Comparison of ENCODE assay signal across 8 mouse cellular contexts in the genomic region with DNA sequence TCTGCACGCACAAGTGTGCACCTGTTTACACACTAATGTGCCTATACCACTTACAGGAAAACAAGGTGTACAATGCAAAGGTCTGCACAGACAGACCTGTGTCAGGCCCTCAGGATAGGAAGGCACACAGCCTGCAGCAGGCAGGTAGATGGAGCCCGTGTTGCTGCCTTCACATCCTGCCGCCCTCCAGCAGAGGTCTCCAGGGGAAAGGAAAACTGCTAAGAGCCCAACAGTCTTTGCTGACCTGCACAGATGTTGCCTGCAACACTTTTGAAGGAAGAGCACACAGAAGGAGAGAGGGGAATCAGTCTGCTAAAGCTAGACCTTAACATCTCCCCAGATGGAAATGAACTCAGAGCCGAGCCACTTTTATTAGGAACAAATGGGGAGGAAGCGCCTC. TPM values are rescaled to one million over a fixed set of nuclear protein-coding genes. Genes with fewer than 3 reads are reported as not detected.
DNase-seq lines count a peak whose midpoint lies in the region; ATAC-seq and TF ChIP-seq lines count a peak whose summit lies in the region.

No protein-coding gene starts in this region.

- no peaks in the 10 kb centered on the region for H3K36me3 ChIP-seq in heart, embryonic 15.5 days
- H3K36me3 ChIP-seq in heart, embryonic 11.5 days (ENCODE audit: control insufficient read depth, insufficient read depth, low read length) = no peaks in the 10 kb centered on the region
- peaks cover 0 to 13% of the 10 kb centered on the region in 2 experiments; a peak in 2 of 4 replicates for H3K36me3 ChIP-seq in MEL (ENCODE audit: control insufficient read depth in 1 of 2, insufficient read depth in 2 of 2, low read length in 2 of 2)
- H3K36me3 ChIP-seq in embryonic facial prominence, embryonic 10.5 days (replicated peaks) = no peaks in the 10 kb centered on the region
- H3K36me3 ChIP-seq in stomach, postnatal 0 days (ENCODE audit: control insufficient read depth, insufficient read depth, low read length) = no peaks in the 10 kb centered on the region

- 36% methylated on average over 5 of the region's 5 CpGs for whole genome bisulfite sequencing in heart, embryonic 15.5 days
- 34% methylated on average over 5 of the region's 5 CpGs for WGBS in heart, embryonic 11.5 days (ENCODE audit: insufficient replicate concordance)
- 41% methylated on average over 5 of the region's 5 CpGs for WGBS in embryonic facial prominence, embryonic 10.5 days
- 36% methylated on average over 5 of the region's 5 CpGs for WGBS in stomach, postnatal 0 days

- H3K9me3 ChIP-seq in heart, embryonic 15.5 days (replicated peaks) = no peaks in the 10 kb centered on the region
- no peaks in the 10 kb centered on the region for H3K9me3 ChIP-seq in heart, embryonic 11.5 days (replicated peaks; ENCODE audit: control insufficient read depth, low read length)
- no peaks in the 10 kb centered on the region for H3K9me3 ChIP-seq in MEL (replicated peaks; ENCODE audit: insufficient read depth, low read length)
- H3K9me3 ChIP-seq in embryonic facial prominence, embryonic 10.5 days = no peaks in the 10 kb centered on the region
- H3K9me3 ChIP-seq in stomach, postnatal 0 days (ENCODE audit: control insufficient read depth, low read length) = no peaks in the 10 kb centered on the region

- TF ChIP-seq POLR2A in MEL (IDR thresholded peaks at IDR 0.05; ENCODE audit: control insufficient read depth in 1 of 2, insufficient read depth in 1 of 2, low read depth in 1 of 2, low read length in 2 of 2, poor library complexity in 1 of 2) = no peak

- TF ChIP-seq RAD21 in MEL (IDR thresholded peaks at IDR 0.05; ENCODE audit: low read depth, low read length) = peak; percentile 35

- peak; percentile 58; the same call in 1 of the 2 replicates for ATAC-seq in heart, embryonic 15.5 days (replicated peaks; ENCODE audit: insufficient number of reproducible peaks, insufficient read depth, low FRiP score, low read depth)
- no peak for ATAC-seq in heart, embryonic 11.5 days (replicated peaks; ENCODE audit: insufficient number of reproducible peaks, low FRiP score, low TSS enrichment)
- no peak for ATAC-seq in stomach, postnatal 0 days (ENCODE audit: low FRiP score, low TSS enrichment)

- no peaks in the 10 kb centered on the region for H3K79me2 ChIP-seq in MEL (ENCODE audit: control insufficient read depth, insufficient read depth, low read length, poor library complexity)

- DNase-seq in MEL (ENCODE audit: low read depth, low spot score) = peak; percentile 11
- peak; percentile 47 for DNase-seq in embryonic facial prominence, embryonic 10.5 days (ENCODE audit: low spot score)
- peak; percentile 60 to 70 for DNase-seq in kidney, postnatal 25 days
- DNase-seq in stomach, postnatal 0 days (ENCODE audit: low spot score) = peak; percentile 54
- DNase-seq in cerebellum, postnatal 4 days (ENCODE audit: low spot score in 2 of 2) = no peak
- no peak for DNase-seq in urinary bladder, adult 2 months (ENCODE audit: low spot score)

- peaks cover 5% of the 10 kb centered on the region; the same call in 1 of the 2 replicates for H3K27me3 ChIP-seq in heart, embryonic 15.5 days
- 0 out of 2 replicates have a peak, but pooled peaks cover 5% of the 10 kb centered on the region for H3K27me3 ChIP-seq in heart, embryonic 11.5 days (ENCODE audit: control insufficient read depth, insufficient read depth, low read length)
- no peaks in the 10 kb centered on the region for H3K27me3 ChIP-seq in MEL (ENCODE audit: control insufficient read depth in 1 of 2, insufficient read depth in 2 of 2, low read length in 2 of 2)
- H3K27me3 ChIP-seq in embryonic facial prominence, embryonic 10.5 days (replicated peaks; ENCODE audit: low read depth, poor library complexity, severe bottlenecking) = 0 out of 2 replicates have a peak, but pooled peaks cover 7% of the 10 kb centered on the region
- no peaks in the 10 kb centered on the region for H3K27me3 ChIP-seq in stomach, postnatal 0 days (ENCODE audit: control insufficient read depth, insufficient read depth, low read length)

- no peak overlapping the region for H3K9ac ChIP-seq in heart, embryonic 15.5 days
- no peak overlapping the region for H3K9ac ChIP-seq in heart, embryonic 11.5 days (ENCODE audit: low read depth, low read length)
- no peak overlapping the region for H3K9ac ChIP-seq in MEL (ENCODE audit: control insufficient read depth, low read depth, low read length, poor library complexity, severe bottlenecking)
- H3K9ac ChIP-seq in stomach, postnatal 0 days (ENCODE audit: low read length) = no peak overlapping the region

- H3K4me1 ChIP-seq in heart, embryonic 15.5 days (replicated peaks) = 0 out of 2 replicates have a peak, but pooled peaks cover 2% of the 10 kb centered on the region
- no peaks in the 10 kb centered on the region; the same call in 1 of the 2 replicates for H3K4me1 ChIP-seq in heart, embryonic 11.5 days (ENCODE audit: control insufficient read depth, insufficient read depth, low read length)
- H3K4me1 ChIP-seq in MEL (ENCODE audit: control insufficient read depth in 1 of 2, insufficient read depth in 2 of 2, low read length in 2 of 2) = peaks cover 6 to 21% of the 10 kb centered on the region in 2 experiments
- peaks cover 22% of the 10 kb centered on the region for H3K4me1 ChIP-seq in embryonic facial prominence, embryonic 10.5 days
- H3K4me1 ChIP-seq in stomach, postnatal 0 days (replicated peaks; ENCODE audit: control insufficient read depth, insufficient read depth) = no peaks in the 10 kb centered on the region

- no peak overlapping the region for H3K27ac ChIP-seq in heart, embryonic 15.5 days
- no peak overlapping the region for H3K27ac ChIP-seq in heart, embryonic 11.5 days (ENCODE audit: low read depth, low read length)
- H3K27ac ChIP-seq in MEL (ENCODE audit: control insufficient read depth, low read depth, low read length) = no peak overlapping the region
- no peak overlapping the region for H3K27ac ChIP-seq in embryonic facial prominence, embryonic 10.5 days (replicated peaks)
- H3K27ac ChIP-seq in stomach, postnatal 0 days (replicated peaks) = no peak overlapping the region

- TF ChIP-seq CTCF in MEL (IDR thresholded peaks at IDR 0.05 in 2 of 3, conservative IDR thresholded peaks at IDR 0.05 in 1 of 3; ENCODE audit: control insufficient read depth in 1 of 3, insufficient read depth in 1 of 3, low read depth in 2 of 3, low read length in 3 of 3, poor library complexity in 1 of 3, severe bottlenecking in 1 of 3) = peak in 2 of 3 experiments; percentile 38 to 39; a peak in 4 of 6 replicates
- peak; percentile 75 for TF ChIP-seq CTCF in stomach, postnatal 0 days (IDR thresholded peaks at IDR 0.05; ENCODE audit: low read depth)

- no peak overlapping the region for H3K4me3 ChIP-seq in heart, embryonic 15.5 days
- no peak overlapping the region for H3K4me3 ChIP-seq in heart, embryonic 11.5 days (ENCODE audit: low read depth, low read length)
- H3K4me3 ChIP-seq in MEL (ENCODE audit: control insufficient read depth in 1 of 2, insufficient read depth in 1 of 2, low read depth in 2 of 2, low read length in 2 of 2) = no peak overlapping the region
- no peak overlapping the region for H3K4me3 ChIP-seq in embryonic facial prominence, embryonic 10.5 days
- H3K4me3 ChIP-seq in stomach, postnatal 0 days (ENCODE audit: low read depth, low read length) = no peak overlapping the region

- TF ChIP-seq EP300 in MEL (IDR thresholded peaks at IDR 0.05; ENCODE audit: low read depth in 1 of 2, low read length in 2 of 2) = no peak
- no peak for TF ChIP-seq EP300 in stomach, postnatal 0 days (optimal IDR thresholded peaks at IDR 0.05)

- H3K4me2 ChIP-seq in heart, embryonic 15.5 days = no peak overlapping the region
- H3K4me2 ChIP-seq in heart, embryonic 11.5 days = no peak overlapping the region
- no peak overlapping the region for H3K4me2 ChIP-seq in stomach, postnatal 0 days (replicated peaks; ENCODE audit: low read depth)

TF ChIP-seq in MEL, 35 proteins besides CTCF, POLR2A, EP300 and RAD21:
- TF ChIP-seq NRF1 (IDR thresholded peaks at IDR 0.05; ENCODE audit: insufficient read depth, low read depth, low read length, poor library complexity, severe bottlenecking) = no peak
- TF ChIP-seq MEF2A (IDR thresholded peaks at IDR 0.05; ENCODE audit: extremely low read depth, insufficient replicate concordance, low read depth, low read length, poor library complexity, severe bottlenecking) = no peak
- no peak for TF ChIP-seq SIN3A (IDR thresholded peaks at IDR 0.05; ENCODE audit: low read length)
- no peak for TF ChIP-seq GATA1 (IDR thresholded peaks at IDR 0.05; ENCODE audit: low read depth, low read length)
- no peak for TF ChIP-seq USF2 (IDR thresholded peaks at IDR 0.05; ENCODE audit: borderline replicate concordance in 1 of 2, insufficient read depth in 1 of 2, low read depth in 1 of 2, low read length in 2 of 2)
- TF ChIP-seq CHD1 (IDR thresholded peaks at IDR 0.05; ENCODE audit: low read depth, low read length) = no peak
- TF ChIP-seq MAFK (IDR thresholded peaks at IDR 0.05; ENCODE audit: borderline replicate concordance, low read depth, low read length) = no peak
- TF ChIP-seq MAZ (IDR thresholded peaks at IDR 0.05; ENCODE audit: low read depth, low read length) = no peak
- TF ChIP-seq TAL1 (IDR thresholded peaks at IDR 0.05; ENCODE audit: low read length) = no peak
- peak; percentile 54 for TF ChIP-seq SMC3 (IDR thresholded peaks at IDR 0.05; ENCODE audit: low read depth, low read length)
- TF ChIP-seq USF1 (IDR thresholded peaks at IDR 0.05; ENCODE audit: low read depth, low read length) = no peak
- 0 out of 2 replicates have a peak, but pooled peaks have one; percentile 30 for TF ChIP-seq ZC3H11A (IDR thresholded peaks at IDR 0.05; ENCODE audit: low read depth, low read length)

RNA-seq across cellular contexts. Expression of a gene that starts 47.0 kb away (rescaled TPM):
- 21.0 and 21.4 TPM in 2 replicates for polyA plus RNA-seq in heart, embryonic 15.5 days (2015; fragmentation: Nextera tagmentation; extraction: Ambion mirVana)
- polyA plus RNA-seq in heart, embryonic 11.5 days (2014; fragmentation: Nextera tagmentation; extraction: Ambion mirVana) = 11.3 and 15.2 TPM in 2 replicates
- 1.6 and 2.3 TPM in 2 replicates for total RNA-seq in MEL (2012; rRNA removed)
- 1 to 10 TPM in 1 of 2 experiments, not detected in 1; 6.3 TPM for polyA plus RNA-seq in MEL (2012; ENCODE audit: insufficient read depth in 1 of 2, insufficient read length in 2 of 2, low read depth in 1 of 2, low replicate concordance in 2 of 2, missing spikeins in 1 of 2)
- 32.5 and 35.7 TPM in 2 replicates for polyA plus RNA-seq in embryonic facial prominence, embryonic 10.5 days (2016; fragmentation: Nextera tagmentation; extraction: Ambion mirVana)
- polyA plus RNA-seq in stomach, postnatal 0 days (2015; fragmentation: Nextera tagmentation; extraction: Ambion mirVana) = 6.2 and 8.0 TPM in 2 replicates
- 13.4 and 14.4 TPM in 2 replicates for polyA plus RNA-seq in urinary bladder, adult 2 months (2012; rRNA removed)

Comparison
In these comparisons a context has a peak if more than half of its experiments do, and no peak if none do; other contexts are left out.
1. DNase-seq: peak in MEL (single experiment), embryonic facial prominence, embryonic 10.5 days (single experiment), kidney, postnatal 25 days (2 of 2) and stomach, postnatal 0 days (single experiment); none in cerebellum, postnatal 4 days (0 of 2) and urinary bladder, adult 2 months (single experiment).